Mouse (Mus musculus) thymus, postnatal 10 days (tissue): ENCODE measurements around the gene Grm4.

Experiments
- DNase-seq, 2 experiments: peaks; one replicate each; pipeline ENCODE4 v3.0.0; 2021; ENCODE audit warnings: low spot score in 2 of 2

Grm4 gene

DNA sequence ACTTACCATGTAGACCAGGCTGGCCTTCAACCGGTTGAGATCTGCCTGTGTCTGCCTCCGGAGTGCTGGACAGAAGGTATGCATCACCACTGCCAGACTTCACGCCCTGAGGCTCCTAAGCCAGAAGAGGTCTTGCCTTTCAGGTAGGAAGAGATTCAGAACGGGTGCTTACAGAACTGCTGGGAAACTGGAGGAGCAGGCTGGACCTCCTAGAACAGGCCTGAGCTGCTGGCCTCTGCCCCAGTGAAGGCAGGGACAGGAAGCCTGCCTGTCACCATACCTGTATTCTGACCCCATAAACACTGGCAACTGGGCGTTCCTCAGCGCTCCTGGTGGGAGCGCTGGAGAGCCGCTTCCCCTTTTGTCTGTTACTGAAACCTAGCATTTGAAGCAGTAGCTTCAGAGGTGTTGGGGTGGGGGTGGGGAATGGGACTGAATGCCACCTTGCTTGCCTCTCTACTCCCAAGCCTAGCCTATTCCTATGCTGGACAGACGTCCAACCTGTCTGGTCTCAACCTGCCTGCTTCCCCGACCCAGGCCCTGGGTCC, 30.3 kb upstream of the Grm4 start:
- DNase-seq = no peak

DNA sequence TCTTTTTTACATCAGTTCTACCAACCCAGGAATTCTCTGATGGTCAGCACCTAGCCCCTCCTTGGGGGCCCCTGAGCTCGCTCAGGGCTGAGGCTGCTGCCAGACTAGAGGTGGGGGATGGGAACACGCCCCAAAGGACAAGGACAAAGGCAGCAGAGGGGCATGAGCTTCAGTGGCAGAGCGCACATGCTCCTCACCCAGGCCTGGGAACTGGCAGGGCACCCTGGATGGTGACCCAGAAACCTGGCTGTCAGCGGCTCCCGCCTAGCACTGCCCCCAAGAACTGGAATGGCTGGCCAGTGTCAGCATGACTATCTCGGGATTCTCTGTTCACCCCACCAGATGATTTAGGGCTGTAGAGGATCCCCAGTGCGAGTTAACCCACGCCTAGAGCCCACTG, 28.0 kb upstream of the Grm4 start:
- DNase-seq = no peak

DNA sequence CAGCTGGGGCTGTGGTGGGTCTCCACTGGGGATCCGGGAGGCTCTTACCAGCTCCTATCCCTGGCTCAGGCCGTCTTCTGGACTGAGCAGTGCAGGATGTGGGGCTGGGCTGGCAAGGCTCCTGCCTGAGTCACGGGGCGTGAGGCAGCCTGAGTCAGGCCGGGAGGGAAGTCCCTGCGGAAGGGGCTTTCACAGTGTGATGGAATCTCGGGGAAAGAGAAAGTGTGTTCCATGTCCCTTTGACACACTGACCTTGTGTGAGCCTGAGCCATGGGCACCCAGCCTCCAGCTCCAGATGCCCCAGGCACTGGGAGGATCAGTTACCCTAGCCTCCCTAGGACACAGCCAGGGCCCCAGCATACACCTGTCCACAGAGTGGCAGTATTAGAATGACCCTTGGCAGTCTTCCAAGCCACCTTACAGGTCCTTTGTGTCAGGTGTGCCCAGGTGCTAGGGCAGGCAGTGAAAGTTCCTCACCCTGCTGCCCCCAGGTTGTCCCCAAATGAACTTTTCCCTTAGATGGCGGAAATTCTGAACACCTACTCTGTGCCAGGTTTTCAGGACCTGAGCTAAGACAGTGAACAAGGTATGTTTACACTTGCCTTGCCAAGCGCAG, 26.2 kb upstream of the Grm4 start:
- DNase-seq = no peak

DNA sequence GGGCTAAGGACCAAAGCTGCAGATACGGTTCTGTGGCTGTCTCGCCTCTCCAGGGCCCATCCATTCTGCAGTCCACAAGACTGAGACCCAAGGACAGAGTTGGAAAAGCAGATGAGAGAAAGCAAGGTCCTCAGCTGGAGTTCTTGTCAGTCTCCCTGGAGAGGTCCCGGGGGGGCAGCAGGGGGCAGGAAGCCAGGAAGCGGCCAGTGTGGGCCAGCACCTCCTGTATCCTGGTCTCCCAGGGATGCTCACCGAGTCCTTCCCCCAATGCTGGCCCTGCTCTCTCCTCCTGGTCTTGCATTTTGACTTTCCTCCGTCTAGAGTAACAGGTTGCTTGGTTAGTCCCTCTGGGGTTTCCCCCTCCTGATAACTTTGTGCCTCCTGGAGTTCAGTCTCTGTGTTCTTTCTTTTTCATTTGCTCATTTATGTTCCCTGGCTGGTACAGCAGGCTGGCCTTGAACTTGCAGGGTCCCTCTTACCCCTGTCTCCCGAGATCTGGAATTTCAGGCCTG, 25.4 kb upstream of the Grm4 start:
- DNase-seq = no peak

DNA sequence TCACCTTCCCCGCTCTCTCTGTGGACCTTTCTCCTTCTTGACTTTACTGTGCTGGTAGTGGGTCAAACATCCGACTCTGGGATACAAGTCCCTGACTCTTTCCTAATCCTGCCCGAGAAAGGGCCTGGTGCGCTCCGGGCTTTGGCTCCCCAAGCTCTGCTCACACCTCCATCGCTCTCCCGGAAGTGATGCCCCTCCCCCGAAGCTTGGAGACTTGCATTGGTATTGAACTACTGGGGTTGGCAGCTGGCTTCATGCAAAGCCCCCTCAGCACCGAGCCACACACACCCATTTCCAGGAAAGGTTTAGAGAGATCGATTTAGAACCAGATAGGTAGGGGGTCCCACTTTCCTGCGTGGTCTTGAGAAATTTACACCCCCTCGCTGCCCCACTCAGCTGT, 24.8 kb upstream of the Grm4 start:
- DNase-seq = no peak

DNA sequence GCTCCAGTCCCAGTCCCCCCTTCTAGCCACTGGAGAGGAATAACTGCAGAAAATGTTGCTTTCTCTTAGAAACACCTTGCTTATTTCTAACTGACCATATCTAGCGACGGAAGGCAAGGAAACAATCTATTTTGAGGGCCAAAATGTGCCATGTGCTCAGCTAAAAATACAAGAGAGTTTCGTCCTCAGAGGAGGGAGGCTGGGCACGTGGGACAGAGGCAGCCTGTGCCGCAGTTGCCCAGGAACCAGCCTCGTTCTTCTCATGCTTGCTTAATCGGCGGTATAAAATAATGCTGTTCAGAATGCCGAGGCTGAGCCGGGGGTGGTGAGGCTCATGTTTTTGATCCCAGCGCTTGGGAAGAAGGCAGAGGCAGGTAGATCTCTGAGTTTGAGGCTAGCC, 23.3 kb upstream of the Grm4 start:
- DNase-seq = no peak

DNA sequence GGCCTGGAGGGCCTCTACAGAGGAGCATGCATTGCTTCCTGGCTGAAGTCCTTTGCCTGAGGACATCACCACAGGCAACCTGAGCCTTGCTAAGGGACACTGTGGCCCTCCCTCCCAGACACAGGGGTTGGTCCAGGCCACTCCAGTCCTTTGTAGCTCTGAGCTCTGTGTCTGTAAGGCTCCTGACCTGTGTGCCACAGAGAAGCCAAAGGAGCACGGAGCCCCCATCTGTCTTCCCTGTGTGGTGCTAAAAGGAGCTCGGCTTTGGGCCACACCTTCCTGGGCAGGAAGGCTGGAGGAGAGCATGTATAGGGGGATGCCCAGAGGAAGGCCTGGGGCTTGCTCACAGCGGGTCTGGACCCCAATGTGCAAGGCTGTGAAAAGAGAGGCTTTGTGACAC, 20.8 kb upstream of the Grm4 start:
- no peak for DNase-seq

DNA sequence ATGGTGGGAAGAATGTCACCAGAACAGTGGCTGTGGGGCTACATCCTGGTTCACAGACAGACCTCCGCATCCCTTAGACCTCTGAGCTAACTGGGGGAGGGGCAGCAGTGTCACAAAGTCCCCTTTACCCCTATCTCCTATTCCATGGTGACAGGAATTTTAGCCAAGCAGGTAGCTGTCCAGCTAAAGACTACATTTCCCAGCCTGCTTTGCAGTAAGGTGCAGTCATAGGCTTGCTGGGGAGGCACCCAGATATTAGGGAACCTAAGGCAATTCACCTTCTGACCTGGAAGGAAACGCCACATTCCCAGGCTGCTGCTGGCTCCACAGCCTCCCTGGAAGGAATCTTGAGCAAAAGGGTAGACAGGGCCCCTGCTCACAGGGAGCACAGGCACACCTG, 20.1 kb upstream of the Grm4 start:
- no peak for DNase-seq

DNA sequence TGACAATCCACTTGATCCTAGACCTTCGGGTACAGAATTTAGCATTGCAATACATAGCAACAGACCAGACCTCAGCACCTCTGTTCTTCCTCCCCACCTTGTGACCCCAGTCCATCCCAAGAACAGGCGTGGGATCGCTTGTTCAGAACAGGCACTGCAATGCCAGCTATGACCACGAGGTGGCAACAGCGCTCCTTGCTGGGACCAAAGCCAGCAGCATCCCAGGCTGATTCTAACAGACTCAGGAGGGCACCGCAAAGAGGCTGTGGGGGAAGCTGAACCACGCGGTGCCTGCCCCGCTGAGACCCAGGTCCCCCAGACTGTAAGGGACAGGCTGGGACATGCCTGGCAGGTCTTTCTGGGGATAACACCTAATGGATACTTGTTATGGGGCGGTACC, 13.5 kb upstream of the Grm4 start:
- peak; percentile 83 to 96 for DNase-seq

DNA sequence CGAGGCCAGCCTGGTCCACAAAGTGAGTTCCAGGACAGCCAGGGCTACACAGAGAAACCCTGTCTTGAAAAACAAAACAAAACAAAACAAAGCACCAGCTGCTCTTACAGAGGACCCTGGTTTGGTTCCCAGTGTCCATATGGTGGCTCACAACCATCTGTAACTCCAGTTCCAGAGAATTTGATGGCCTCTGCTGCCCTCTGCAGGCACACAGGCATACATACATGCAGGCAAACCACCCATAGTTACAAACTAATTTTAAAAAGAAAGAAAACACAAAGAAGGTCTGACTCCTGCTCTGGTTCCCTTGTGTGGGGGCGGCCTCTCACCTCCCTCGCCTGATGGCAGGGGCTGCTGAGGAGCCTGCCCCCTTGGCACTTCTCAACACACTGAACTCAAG, 12.2 kb upstream of the Grm4 start:
- no peak for DNase-seq

DNA sequence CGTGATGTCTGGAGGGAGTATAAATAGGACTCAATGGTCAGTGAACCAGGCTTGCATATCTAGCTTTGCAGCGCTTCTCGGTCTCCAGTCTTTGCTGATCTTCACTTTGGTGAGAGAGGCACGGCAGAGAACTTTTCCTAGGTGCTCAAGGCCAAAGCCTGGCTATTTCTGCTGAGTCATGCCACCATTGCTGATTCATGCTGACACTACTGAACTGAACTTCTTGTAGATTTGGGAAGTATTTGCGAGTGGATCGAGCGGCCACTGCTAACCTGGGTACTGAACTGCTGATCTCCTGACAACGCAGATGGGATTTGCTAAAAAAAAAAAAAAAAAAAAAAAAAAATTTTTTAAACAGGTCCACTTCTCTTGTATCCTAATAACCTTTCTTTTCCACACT, 10.9 kb upstream of the Grm4 start:
- DNase-seq = no peak

DNA sequence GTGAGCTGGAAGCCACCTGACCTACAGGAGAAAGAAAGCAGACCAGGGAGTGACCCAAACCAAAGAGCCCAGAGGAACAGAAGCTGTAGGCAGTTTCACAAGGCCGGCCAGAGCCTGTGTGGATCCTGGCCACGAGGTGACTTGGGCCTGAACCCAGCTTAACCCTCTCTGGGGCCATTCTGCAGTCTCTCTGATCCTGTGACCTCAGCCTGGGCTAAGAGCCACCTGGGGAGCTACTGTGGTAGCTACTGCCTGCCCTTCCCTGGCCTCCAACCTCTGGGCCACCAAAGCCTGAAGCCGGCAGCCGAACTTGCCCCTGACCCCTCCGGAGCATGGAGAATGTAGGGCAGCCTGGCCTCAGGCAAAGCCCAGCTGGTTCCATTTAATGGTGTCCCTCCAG, 7.6 kb upstream of the Grm4 start:
- DNase-seq = no peak

DNA sequence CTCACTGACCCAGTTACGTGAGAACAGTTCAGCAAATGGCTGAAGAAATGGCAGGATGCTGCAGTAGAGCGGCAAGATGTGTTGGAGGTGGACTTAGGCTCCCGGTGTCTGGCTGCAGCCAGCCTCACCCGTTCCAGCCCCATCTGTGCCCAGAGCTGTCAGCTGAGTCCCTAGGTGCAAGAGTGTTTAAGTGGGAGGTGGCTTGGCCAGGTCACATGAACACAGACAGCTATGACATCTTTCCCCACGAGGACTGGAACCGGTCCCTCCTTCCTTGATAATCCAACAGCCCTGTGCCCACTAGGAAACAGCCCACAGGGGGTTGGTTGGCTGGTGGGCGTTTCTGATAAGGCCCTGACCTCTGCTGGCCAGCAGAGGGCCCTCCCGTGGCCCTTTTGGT, 6.8 kb upstream of the Grm4 start:
- no peak for DNase-seq

DNA sequence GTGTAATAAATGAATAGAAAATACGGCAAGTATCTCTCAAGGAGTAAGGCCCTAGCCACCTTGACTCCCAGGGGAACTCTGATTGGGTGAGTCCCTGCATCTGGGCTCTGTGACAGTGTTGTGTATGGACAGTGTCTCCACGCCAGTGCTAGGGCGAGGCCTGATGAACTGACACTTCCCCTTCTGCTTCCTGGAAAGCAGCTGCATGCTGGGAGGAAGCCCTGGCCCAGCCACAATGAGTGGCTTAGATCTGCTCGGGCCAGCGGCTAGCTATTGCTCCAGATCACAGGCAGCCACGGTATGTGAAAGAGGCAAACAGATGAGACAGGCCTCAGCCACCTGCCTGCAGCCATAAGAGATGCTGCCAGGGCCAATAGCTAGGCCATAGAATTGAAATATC, 6.0 kb upstream of the Grm4 start:
- DNase-seq = no peak

DNA sequence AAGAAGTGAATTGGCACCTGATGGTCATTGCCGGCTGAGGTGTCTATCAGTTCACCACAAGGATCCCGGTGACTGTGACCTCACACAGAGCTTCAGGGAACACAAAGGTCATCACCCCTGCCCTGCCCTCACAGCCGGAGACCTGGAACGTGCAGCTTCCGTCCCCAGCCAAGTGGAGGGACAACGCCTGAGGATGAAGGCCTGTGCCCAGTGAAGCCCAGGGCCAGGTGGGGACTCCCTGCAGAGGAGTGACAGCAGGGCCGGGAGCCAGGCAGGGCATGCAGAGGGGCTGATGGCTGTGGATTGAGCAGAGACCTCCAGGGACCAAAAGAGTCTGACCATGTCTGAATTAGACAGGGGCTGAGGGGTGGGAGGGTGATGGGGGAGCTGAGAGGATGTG, 1.9 kb upstream of the Grm4 start:
- no peak for DNase-seq

DNA sequence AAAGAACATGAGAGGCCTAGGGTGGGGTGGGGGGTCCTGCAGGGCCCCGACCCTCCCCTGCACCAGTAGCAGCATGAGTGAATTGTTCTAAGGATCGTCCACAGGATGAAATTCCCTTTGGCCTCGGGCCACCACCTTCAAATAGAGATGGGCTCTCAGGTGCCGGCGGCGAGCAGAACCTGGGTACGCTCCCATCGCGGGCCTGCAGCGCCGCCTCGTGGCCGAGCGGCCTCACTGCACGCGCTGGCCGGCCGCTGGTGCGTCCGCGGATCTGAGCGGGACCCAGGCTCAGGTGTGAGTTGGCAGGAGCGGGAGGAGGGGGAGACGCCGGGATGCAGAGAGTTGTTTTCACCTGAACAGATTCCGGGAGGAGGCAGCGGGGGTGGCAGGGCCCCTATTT, 646 bp downstream of the Grm4 start:
- DNase-seq = peak in 1 of 2 experiments; percentile 61

DNA sequence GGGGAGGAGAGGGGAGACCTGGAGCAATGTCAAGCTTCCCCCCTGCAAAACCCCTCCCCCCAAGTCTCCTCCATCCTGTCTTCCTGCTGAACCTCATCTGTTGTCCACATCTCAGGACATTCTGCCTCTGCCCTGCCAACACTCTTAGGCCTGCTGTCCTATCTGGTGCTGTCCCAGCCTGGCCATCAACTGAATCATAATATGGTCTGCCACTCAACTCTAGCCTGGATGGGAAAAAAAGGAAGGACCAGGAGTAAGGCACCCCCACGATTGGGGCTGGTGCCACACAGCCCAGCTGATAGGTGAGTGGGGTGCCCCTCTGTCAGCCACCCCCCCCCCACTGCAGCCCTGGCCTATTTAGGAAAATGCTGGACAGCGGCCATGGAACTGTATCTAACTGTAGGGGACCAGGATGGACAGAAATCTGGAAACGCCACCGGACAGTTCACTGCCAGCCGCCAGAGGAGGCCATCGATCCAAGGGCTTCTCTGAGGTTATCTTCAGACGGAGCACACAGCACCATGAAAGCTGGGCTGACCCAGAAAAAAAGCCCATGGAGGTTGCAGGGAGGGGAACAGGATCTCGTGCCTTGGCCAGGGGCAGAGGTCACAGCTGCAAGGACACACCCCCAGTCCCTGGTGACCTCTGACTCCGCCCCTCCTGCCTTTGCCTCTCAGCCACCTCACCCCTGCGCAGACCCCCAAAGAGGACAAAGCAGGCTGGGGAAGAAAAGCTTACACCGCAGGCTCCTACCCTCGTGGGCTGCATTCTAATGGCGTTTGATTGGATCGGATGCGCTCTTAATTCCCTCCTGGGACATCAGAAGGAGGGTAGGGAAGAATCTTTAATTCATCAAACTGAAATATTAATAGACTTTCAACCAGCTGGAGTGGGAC, 2.3 kb downstream of the Grm4 start:
- DNase-seq = no peak

DNA sequence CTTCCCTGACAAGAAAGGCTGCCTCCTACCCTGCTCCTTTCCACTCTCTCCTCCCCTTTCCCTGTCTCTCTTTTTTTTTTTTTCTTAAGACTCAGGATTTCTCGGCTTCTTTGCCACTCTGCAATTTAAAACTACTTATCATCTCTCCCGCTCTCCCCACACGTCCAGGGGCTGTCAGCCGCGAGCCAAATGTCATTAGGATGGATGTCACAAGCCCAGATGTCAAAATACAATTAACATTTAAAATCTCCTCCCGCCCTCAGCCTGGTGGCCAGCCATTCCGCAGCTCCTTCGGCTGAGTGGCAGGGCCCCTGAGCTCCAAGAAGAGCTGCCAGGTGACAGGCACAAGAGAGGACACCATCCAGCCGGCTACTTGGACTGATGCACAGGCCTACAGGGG, 2.9 kb downstream of the Grm4 start:
- DNase-seq = no peak

DNA sequence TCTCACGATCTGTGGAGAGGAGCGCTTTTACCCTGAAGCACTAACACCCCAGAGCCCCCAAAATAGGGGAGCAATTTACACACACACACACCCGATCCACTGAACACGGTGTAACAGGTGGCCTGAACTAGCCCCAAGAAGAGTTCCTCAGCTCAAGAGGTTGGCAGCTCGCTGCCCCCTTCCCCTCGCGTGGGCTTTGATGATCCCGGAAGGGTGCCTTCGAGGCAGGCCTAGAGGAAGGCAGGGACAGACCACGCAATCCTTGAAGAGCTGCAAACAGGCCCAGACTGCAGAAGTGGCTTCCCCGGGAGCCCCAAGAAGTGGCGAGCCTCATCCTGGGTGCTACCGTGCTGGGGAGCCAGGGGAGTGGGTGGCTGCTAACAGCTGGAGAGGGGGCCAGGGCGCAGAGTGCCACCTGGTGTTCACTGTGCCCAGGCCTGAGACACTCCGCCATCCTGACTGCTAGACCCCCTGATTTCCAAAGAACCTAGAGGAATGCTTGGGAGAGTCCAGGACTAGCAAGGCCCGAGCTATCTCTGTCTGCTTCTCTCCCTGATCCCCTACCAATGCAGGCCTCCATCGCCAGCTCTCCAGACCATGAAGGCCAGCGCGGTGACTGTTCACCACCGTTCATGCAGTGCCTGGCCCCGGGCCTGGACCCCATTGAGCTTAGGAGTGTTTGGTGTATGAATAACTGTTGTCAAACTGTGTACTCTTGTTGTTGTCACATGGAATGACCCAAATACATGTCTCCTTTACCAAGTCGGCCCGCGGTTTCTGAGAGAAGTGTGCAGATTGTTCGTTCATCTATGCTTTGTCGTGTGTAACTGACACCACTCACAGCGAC, 7.1 kb downstream of the Grm4 start:
- DNase-seq = peak in 1 of 2 experiments; percentile 33

DNA sequence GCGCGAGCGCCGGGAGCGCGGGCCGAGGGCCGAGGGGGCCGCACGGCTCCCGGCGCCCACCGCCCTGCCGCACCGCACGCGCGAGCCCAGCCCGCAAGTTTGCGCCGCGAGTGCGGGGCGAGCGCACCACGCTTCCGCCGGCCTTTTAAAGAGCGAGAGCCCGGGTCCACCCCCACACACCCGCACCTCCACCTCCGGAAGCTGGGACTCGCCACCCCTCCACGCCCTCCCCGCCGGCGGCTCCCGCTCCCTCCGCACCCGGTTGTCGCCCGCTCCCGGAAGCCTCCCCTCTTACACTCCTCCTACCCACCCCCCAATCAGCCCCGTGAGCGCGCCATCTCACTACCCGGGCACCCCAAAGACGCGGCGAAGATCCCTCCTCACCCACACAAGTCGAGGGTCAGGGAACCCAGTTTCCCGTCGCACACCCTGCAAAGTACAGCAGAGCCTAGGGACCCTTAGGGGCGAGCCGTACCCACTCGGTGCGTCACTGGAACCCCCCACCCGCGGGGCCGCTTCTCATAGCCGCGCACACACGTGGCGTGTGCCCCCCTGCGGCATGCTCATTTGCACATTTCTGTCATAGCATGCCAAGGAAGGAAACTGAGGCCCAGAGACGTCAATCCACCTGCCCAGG, 7.8 kb downstream of the Grm4 start:
- peak in 1 of 2 experiments; percentile 29 for DNase-seq

DNA sequence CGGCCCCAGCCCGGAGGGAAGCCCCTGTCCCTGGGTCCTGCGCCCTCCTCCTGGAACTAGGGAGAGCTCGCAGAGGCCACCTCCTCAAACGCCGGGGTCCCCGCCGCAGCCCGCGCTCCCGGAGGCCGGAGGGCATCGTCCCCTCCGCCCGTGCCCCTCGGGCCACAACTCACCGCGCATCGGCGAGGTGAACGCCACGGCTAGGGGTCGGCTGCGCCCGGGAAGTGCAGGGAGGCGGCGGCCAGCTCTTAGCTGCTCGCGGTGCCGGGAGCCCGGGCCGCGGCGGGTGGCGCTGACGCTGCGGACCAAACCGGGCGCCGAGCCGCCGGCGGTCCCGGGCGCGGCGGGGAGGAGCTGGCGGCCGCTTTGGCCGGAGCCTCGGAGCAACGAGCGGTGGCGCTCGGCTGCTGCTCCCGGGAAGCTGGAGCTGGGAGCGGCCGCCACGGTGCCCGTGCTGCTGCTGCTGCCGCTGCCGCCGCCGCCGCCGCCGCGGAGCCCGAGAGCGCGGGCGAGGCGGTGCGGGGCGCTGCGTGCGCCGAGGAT, 8.5 kb downstream of the Grm4 start:
- no peak for DNase-seq
